ENCODE assay signal across 12 mouse cellular contexts in the genomic region with DNA sequence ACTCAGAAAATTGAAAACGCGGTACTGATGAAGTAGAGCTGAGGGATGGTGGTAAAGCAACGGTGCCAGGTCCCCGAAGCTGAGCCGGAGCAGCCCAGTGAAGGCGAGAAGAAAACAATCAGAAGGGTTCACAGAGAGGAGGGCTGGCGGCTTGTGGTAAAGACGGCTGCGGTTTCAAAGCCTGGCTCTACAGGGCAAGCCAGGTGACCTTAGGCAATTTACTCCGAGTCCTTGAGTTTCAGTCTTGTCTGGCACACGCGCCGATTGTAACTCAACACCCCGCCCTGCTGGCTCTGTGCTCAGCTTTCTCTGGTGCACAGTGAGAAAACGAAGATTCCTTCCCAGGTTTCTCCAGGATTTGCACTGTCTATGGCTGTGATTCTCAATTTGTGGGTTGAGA. TPM values are rescaled to one million over a fixed set of nuclear protein-coding genes. Genes with fewer than 3 reads are reported as not detected.
DNase-seq lines count a peak whose midpoint lies in the region; ATAC-seq and TF ChIP-seq lines count a peak whose summit lies in the region.
"Had no signal": no experiment of that assay in that cellular context is flagged by ENCODE, and none has a peak within 500 bp of the region (broad histone marks: within the 10 kb centered on the region; RNA-seq: fewer than 3 reads in every experiment).

No protein-coding gene starts in this region.

- no peak overlapping the region for H3K9ac ChIP-seq in lung, embryonic 14.5 days
- no peak overlapping the region for H3K9ac ChIP-seq in heart, embryonic 11.5 days (ENCODE audit: low read depth, low read length)

- no peaks in the 10 kb centered on the region for H3K9me3 ChIP-seq in lung, embryonic 14.5 days (ENCODE audit: low read depth, low read length)
- no peaks in the 10 kb centered on the region for H3K9me3 ChIP-seq in heart, embryonic 11.5 days (replicated peaks; ENCODE audit: control insufficient read depth, low read length)
- H3K9me3 ChIP-seq: G1E had no signal

- H3K27me3 ChIP-seq in lung, embryonic 14.5 days (ENCODE audit: insufficient read depth, low read length), result no peaks in the 10 kb centered on the region
- H3K27me3 ChIP-seq in heart, embryonic 11.5 days (ENCODE audit: control insufficient read depth, insufficient read depth, low read length), result no peaks in the 10 kb centered on the region

- no peak overlapping the region for H3K27ac ChIP-seq in lung, embryonic 14.5 days (ENCODE audit: low read depth)
- no peak overlapping the region for H3K27ac ChIP-seq in brown adipose tissue, adult 24 weeks (replicated peaks; ENCODE audit: low read depth, low read length)
- H3K27ac ChIP-seq in heart, embryonic 11.5 days (ENCODE audit: low read depth, low read length), result no peak overlapping the region

- no peaks in the 10 kb centered on the region for H3K4me1 ChIP-seq in lung, embryonic 14.5 days (ENCODE audit: insufficient read depth)
- no peaks in the 10 kb centered on the region for H3K4me1 ChIP-seq in brown adipose tissue, adult 24 weeks (ENCODE audit: control insufficient read depth, insufficient read depth, insufficient read length, low read length)
- H3K4me1 ChIP-seq in heart, embryonic 11.5 days (ENCODE audit: control insufficient read depth, insufficient read depth, low read length), result no peaks in the 10 kb centered on the region

- WGBS in lung, embryonic 14.5 days, result 34% methylated on average over 15 of the region's 15 CpGs
- 63% methylated on average over 15 of the region's 15 CpGs for WGBS in heart, embryonic 11.5 days (ENCODE audit: insufficient replicate concordance)

- ATAC-seq in lung, embryonic 14.5 days (ENCODE audit: insufficient read depth), result no peak
- no peak for ATAC-seq in heart, embryonic 11.5 days (replicated peaks; ENCODE audit: insufficient number of reproducible peaks, low FRiP score, low TSS enrichment)

- peak overlapping the region; percentile 31; the same call in 1 of the 2 replicates for H3K4me2 ChIP-seq in lung, embryonic 14.5 days
- H3K4me2 ChIP-seq in heart, embryonic 11.5 days, result no peak overlapping the region

- peak; percentile 51 for DNase-seq in lung, embryonic 14.5 days
- DNase-seq in lung, postnatal 25 days (ENCODE audit: low spot score), result no peak
- peak; percentile 35 for DNase-seq in induced T-regulatory cell, adult 2 months (ENCODE audit: low read depth)
- DNase-seq in mesoderm, embryonic 11.5 days (ENCODE audit: low read depth, low spot score), result peak; percentile 25
- no peak for DNase-seq in right cerebral cortex, postnatal 14 days
- no peak for DNase-seq in layer of hippocampus, postnatal 25 days (ENCODE audit: extremely low spot score in 1 of 2, low spot score in 1 of 2)
- DNase-seq: cerebellum, postnatal 10 days had no signal

- no peak for TF ChIP-seq CTCF in lung, embryonic 14.5 days (IDR thresholded peaks at IDR 0.05; ENCODE audit: low read depth)

- no peaks in the 10 kb centered on the region for H3K36me3 ChIP-seq in lung, embryonic 14.5 days (ENCODE audit: insufficient read depth)
- no peaks in the 10 kb centered on the region for H3K36me3 ChIP-seq in heart, embryonic 11.5 days (ENCODE audit: control insufficient read depth, insufficient read depth, low read length)
- H3K36me3 ChIP-seq: G1E had no signal

- H3K4me3 ChIP-seq in lung, embryonic 14.5 days (ENCODE audit: low read depth, low read length), result no peak overlapping the region
- H3K4me3 ChIP-seq in brown adipose tissue, adult 24 weeks (ENCODE audit: insufficient read depth, low read depth, low read length), result peak overlapping the region; percentile 29; the same call in 1 of the 2 replicates
- H3K4me3 ChIP-seq in heart, embryonic 11.5 days (ENCODE audit: low read depth, low read length), result no peak overlapping the region
- H3K4me3 ChIP-seq: megakaryocyte, embryonic 14.5 days had no signal

RNA-seq across cellular contexts. Expression of gene Mchr1, which starts 22.3 kb away (rescaled TPM):
- polyA plus RNA-seq in lung, embryonic 14.5 days (2014; fragmentation: Nextera tagmentation; extraction: Ambion mirVana), result 0.42 and 0.46 TPM in 2 replicates
- polyA plus RNA-seq in brown adipose tissue, adult 24 weeks (2012; ENCODE audit: insufficient read depth, insufficient read length, missing spikeins), result not detected in 2 replicates
- polyA plus RNA-seq in heart, embryonic 11.5 days (2014; fragmentation: Nextera tagmentation; extraction: Ambion mirVana), result 0.15 TPM in 1 of 2 replicates, not detected in the other
- total RNA-seq in layer of hippocampus, postnatal 25 days (2021), result 10 to 100 TPM; 21.3 to 24.9 TPM
- total RNA-seq: heart, adult 18-20 months had no signal
- polyA plus RNA-seq: G1E had no signal

RNA-seq across cellular contexts. Expression of gene Mrtfa, which starts 22.4 kb away (rescaled TPM):
- 26.3 and 28.9 TPM in 2 replicates for polyA plus RNA-seq in lung, embryonic 14.5 days (2014; fragmentation: Nextera tagmentation; extraction: Ambion mirVana)
- polyA plus RNA-seq in brown adipose tissue, adult 24 weeks (2012; ENCODE audit: insufficient read depth, insufficient read length, missing spikeins), result 2.7 and 3.6 TPM in 2 replicates
- 15.3 and 20.9 TPM in 2 replicates for polyA plus RNA-seq in heart, embryonic 11.5 days (2014; fragmentation: Nextera tagmentation; extraction: Ambion mirVana)
- 10 to 100 TPM; 89.6 to 94.5 TPM for total RNA-seq in layer of hippocampus, postnatal 25 days (2021)

Comparison
In these comparisons a context has a peak if more than half of its experiments do, and no peak if none do; other contexts are left out.
1. DNase-seq: peak in lung, embryonic 14.5 days (single experiment), induced T-regulatory cell, adult 2 months (single experiment) and mesoderm, embryonic 11.5 days (single experiment); none in lung, postnatal 25 days (single experiment), right cerebral cortex, postnatal 14 days (single experiment) and layer of hippocampus, postnatal 25 days (0 of 2).